Mouse (Mus musculus): Measurements from ENCODE around the gene Vwce.

DNA sequence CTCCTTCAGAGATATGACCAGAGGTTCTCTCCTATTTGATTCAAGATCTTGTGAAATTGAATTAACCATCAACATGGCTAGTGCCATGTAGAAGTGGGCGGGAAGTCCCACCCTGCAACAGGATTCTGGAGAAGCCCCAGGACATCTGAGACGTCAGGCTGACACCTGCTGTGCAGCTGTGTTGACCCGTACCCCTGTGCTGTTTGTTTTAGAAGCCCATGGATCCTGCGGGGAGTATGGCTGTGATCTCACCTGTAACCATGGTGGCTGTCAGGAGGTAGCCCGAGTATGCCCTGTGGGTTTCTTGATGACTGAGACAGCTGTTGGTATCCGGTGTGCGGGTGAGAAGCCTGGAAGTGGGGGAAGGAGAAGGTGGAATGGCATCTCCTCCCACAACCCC, 3.8 kb downstream of the Vwce start:
- no peak for TF ChIP-seq POLR2A (IDR thresholded peaks at IDR 0.05; ENCODE audit: borderline replicate concordance, insufficient read depth, low read length)
- TF ChIP-seq CTCF (IDR thresholded peaks at IDR 0.05; ENCODE audit: borderline replicate concordance, insufficient read depth, low read depth, low read length): no peak
